Mouse (Mus musculus) stomach, embryonic 16.5 days (tissue): ENCODE measurements around the gene Pacs2. TPM values are rescaled to one million over a fixed set of nuclear protein-coding genes. Genes with fewer than 3 reads are reported as not detected.

ENCODE experiments used
- ATAC-seq: fragments of 200-750 bp; cut with Nextera tagmentation; 2 replicates; pipeline ENCODE4 v1.8.0; 2017; ENCODE audit warnings: moderate number of reproducible peaks, moderate TSS enrichment; ENCODE audit not compliant: insufficient read depth, low FRiP score
- H3K27ac ChIP-seq: fragments of 300-500 bp; sonication (generic); 2 replicates; pipeline ENCODE4 v1.5.1; 2014; ENCODE audit warnings: low read length
- H3K27me3 ChIP-seq: fragments of 300-500 bp; sonication (generic); 2 replicates; pipeline ENCODE4 v1.6.1; 2014; ENCODE audit warnings: low read length, control low read depth, mixed read lengths; ENCODE audit not compliant: control insufficient read depth, insufficient read depth
- H3K36me3 ChIP-seq: fragments of 300-500 bp; sonication (generic); 2 replicates; pipeline ENCODE4 v1.6.1; 2014; ENCODE audit warnings: low read length; ENCODE audit not compliant: control insufficient read depth, insufficient read depth
- H3K4me1 ChIP-seq: fragments of 300-500 bp; sonication (generic); 2 replicates; pipeline ENCODE4 v1.6.1; 2014; ENCODE audit warnings: low read length, control low read depth, mixed read lengths; ENCODE audit not compliant: control insufficient read depth, insufficient read depth
- H3K4me2 ChIP-seq: fragments of 300-500 bp; sonication (generic); 2 replicates; pipeline ENCODE4 v1.6.1; 2014; ENCODE audit warnings: low read depth, low read length, mixed read lengths
- H3K4me3 ChIP-seq: fragments of 300-500 bp; sonication (generic); replicated peaks from 2 replicates; pipeline ENCODE4 v1.5.1; 2014; ENCODE audit warnings: mild to moderate bottlenecking, low read length
- H3K9ac ChIP-seq: fragments of 300-500 bp; sonication (generic); 2 replicates; pipeline ENCODE4 v1.6.1; 2014; ENCODE audit warnings: low read length
- H3K9me3 ChIP-seq: fragments of 300-500 bp; sonication (generic); replicated peaks from 2 replicates; pipeline ENCODE4 v1.6.1; 2016; ENCODE audit warnings: low read length, control low read depth; ENCODE audit not compliant: control insufficient read depth
- WGBS: fragments of 180-500 bp; shearing (Covaris S2); extraction: QIAGEN DNeasy Blood & Tissue Kit; methylation state at CpG from one replicate; pipeline ENCODE4 v1.1.7; 2014; 5-methylcytosine and 5-hydroxymethylcytosine counted together
- polyA plus RNA-seq: library from polyadenylated mRNA; unstranded; fragments of >200 nt; fragmentation: Nextera tagmentation; extraction: Ambion mirVana; gene quantifications from 2 replicates; pipeline ENCODE4 v1.2.1, GENCODE M21; 2015

The Pacs2 gene
- polyA plus RNA-seq, 1 experiment from 2014 or later: 11.2 TPM

DNA sequence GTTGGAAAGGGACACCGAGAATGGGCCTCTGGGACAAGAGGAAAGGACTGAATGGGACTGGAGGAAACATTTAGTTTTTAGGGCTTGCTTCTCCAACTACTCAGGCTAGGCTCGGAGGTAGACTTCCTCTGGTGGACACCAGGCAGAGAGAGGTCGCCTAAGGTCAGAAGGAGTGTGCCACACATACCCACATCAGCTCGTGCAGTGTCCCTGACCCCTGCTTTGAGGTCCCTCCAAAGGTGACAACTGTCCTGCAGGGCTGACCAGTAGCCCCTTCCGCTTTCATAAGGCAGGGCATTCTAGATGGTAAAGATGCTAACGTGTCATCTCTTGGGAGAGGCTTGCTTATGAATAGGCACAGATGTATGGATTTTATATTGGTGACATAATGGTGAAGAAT lies 61.2 kb downstream of the Pacs2 start:
- Histone ChIP-seq H3K27ac (no peak overlapping the region; the same call in 1 of the 2 replicates), H3K9ac (peak overlapping the region; percentile 12; the same call in 1 of the 2 replicates), H3K36me3 (peaks cover 5% of the 10 kb centered on the region)

GRCm38 (mm10) chr12:113087276-113087675 lies 73.0 kb downstream of the Pacs2 start:
- Histone ChIP-seq H3K27me3 (no peaks in the 10 kb centered on the region), H3K4me3 (no peak overlapping the region), H3K4me1 (no peaks in the 10 kb centered on the region), H3K9me3 (no peaks in the 10 kb centered on the region), H3K9ac (no peak overlapping the region), H3K27ac (no peak overlapping the region), H3K36me3 (no peaks in the 10 kb centered on the region), H3K4me2 (no peak overlapping the region)
- no peak for ATAC-seq
- WGBS: 65% methylated on average over 3 of the region's 3 CpGs

More for the DNA sequence above, 61.2 kb downstream of the Pacs2 start:
- Histone ChIP-seq H3K9me3 (no peaks in the 10 kb centered on the region), H3K4me1 (peaks cover 21% of the 10 kb centered on the region), H3K4me2 (peak overlapping the region; percentile 96; the same call in 1 of the 2 replicates), H3K27me3 (no peaks in the 10 kb centered on the region), H3K4me3 (no peak overlapping the region; the same call in 1 of the 2 replicates)
- WGBS: 59% methylated on average over 6 of the region's 6 CpGs
- no peak for ATAC-seq

DNA sequence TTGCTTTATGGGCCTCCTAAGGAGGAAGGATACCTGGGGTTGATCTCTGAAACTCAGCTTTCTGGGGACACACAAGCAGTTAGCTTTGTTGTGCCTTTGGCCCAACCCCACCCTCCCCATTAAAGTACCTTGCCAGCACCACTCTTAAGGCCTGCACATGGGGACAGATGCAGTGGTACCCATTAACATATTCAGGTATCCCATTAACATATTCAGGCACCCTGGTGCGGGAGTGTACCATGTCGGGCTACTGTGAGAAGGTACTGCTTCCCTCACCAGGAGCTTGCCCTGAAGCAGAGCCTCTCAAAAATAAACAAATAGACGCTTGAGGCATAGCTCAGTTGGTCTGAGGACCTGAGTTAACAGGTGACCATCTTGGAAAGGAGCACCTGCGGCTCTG lies 73.7 kb downstream of the Pacs2 start:
- Histone ChIP-seq H3K4me3 (no peak overlapping the region), H3K36me3 (no peaks in the 10 kb centered on the region), H3K27ac (no peak overlapping the region), H3K9me3 (no peaks in the 10 kb centered on the region), H3K27me3 (no peaks in the 10 kb centered on the region), H3K9ac (no peak overlapping the region), H3K4me1 (no peaks in the 10 kb centered on the region), H3K4me2 (no peak overlapping the region)
- no peak for ATAC-seq
- WGBS: 28% methylated on average over 4 of the region's 4 CpGs

DNA sequence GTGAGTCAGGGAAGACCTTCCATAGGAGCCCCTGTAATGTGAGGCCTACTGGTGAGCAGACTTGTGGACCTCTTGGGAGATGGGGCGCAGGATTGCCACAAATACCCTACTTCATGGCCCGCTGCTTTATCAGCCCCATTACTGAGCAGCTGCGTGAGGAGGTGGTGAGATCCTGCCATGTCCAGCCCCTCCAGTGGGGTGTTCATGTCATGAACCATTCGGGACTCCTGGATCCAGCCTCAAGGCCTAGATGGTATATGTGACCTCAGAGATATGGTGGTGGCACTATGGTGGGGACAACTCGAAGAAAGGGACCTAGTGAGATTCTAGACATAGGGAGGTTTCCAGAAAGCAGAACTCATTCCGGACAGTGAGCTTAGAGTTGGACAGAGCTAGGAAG lies 74.8 kb downstream of the Pacs2 start:
- Histone ChIP-seq H3K4me3 (no peak overlapping the region), H3K4me1 (no peaks in the 10 kb centered on the region), H3K9ac (no peak overlapping the region), H3K36me3 (no peaks in the 10 kb centered on the region), H3K27me3 (no peaks in the 10 kb centered on the region), H3K4me2 (no peak overlapping the region), H3K9me3 (no peaks in the 10 kb centered on the region), H3K27ac (no peak overlapping the region)
- no peak for ATAC-seq
- 89% methylated on average over 6 of the region's 6 CpGs for WGBS

- H3K4me1 ChIP-seq: no peaks in the 10 kb centered on the region
- no peaks in the 10 kb centered on the region for H3K27me3 ChIP-seq
- no peak for ATAC-seq
- H3K4me3 ChIP-seq: no peak overlapping the region
- H3K9me3 ChIP-seq: no peaks in the 10 kb centered on the region
- H3K9ac ChIP-seq: no peak overlapping the region
- H3K4me2 ChIP-seq: no peak overlapping the region
- WGBS: 84% methylated on average over 17 of the region's 17 CpGs
- H3K27ac ChIP-seq: no peak overlapping the region
- no peaks in the 10 kb centered on the region for H3K36me3 ChIP-seq
Observed at GRCm38 (mm10) chr12:113090053-113090452, 75.7 kb downstream of the Pacs2 start.

- Histone ChIP-seq H3K4me1 (peaks cover 29% of the 10 kb centered on the region), H3K9ac (peak overlapping the region; percentile 100; the same call in 1 of the 2 replicates), H3K4me2 (0 out of 2 replicates have a peak overlapping the region, but pooled peaks have one; percentile 78), H3K4me3 (no peak overlapping the region; the same call in 1 of the 2 replicates), H3K9me3 (no peaks in the 10 kb centered on the region), H3K27ac (no peak overlapping the region), H3K36me3 (no peaks in the 10 kb centered on the region), H3K27me3 (no peaks in the 10 kb centered on the region)
- WGBS: 81% methylated on average over 5 of the region's 5 CpGs
- ATAC-seq: no peak
Observed at GRCm38 (mm10) chr12:113097040-113097439, 82.7 kb downstream of the Pacs2 start.

GRCm38 (mm10) chr12:113097749-113098281 lies 83.5 kb downstream of the Pacs2 start, which contains the start of gene Mta1:
Gene Mta1 (plus strand): TSS chr12:113098278.
- Histone ChIP-seq H3K9me3 (no peaks in the 10 kb centered on the region), H3K9ac (peak within 1 kb of the TSS; percentile 100), H3K4me1 (peaks cover 29% of the 10 kb centered on the region), H3K4me2 (peak within 1 kb of the TSS; percentile 85), H3K27ac (peak within 1 kb of the TSS; percentile 69), H3K27me3 (no peaks in the 10 kb centered on the region), H3K4me3 (peak within 1 kb of the TSS; percentile 95), H3K36me3 (no peaks in the 10 kb centered on the region)
- WGBS: 3% methylated on average over 33 of the region's 53 CpGs
- ATAC-seq: peak; percentile 79

DNA sequence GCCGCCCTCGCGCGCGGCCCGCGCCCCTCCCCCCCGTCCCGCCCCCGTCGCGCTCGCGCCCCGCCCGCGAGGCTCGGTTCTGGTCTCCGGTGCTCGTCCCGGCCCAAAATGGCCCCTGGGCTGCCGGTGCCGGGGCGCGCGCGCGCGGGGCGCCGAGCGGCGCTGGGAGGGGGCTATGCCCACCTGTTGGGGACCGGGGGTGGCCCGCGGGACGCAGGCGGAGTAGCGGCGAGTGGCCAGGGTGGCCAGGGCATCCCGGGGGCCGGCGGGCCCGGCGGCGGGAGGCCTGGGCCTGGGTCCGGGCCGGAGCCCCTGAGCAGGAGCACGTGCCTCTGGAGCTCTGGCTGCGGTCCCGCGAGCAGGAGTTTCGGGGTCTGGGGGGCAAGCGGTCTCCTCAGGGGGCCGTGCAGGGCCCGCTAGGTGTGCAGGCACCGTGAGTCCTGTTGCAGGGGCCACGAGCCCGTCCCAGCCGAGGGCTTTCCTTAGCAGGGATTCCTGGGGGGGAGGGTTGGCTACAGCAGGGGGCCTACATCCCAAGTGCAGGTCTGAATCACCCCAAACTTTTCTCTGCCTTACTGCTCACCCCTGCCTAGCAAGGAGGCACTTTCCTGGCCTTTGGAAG lies 84.3 kb downstream of the Pacs2 start:
- no peaks in the 10 kb centered on the region for H3K27me3 ChIP-seq
- H3K4me1 ChIP-seq: peaks cover 31% of the 10 kb centered on the region
- H3K4me3 ChIP-seq: peak overlapping the region; percentile 95
- peak overlapping the region; percentile 100 for H3K9ac ChIP-seq
- ATAC-seq: peak; percentile 7; the same call in 1 of the 2 replicates
- H3K4me2 ChIP-seq: peak overlapping the region; percentile 85
- 3% methylated on average over 47 of the region's 60 CpGs for WGBS
- no peaks in the 10 kb centered on the region for H3K36me3 ChIP-seq
- H3K27ac ChIP-seq: peak overlapping the region; percentile 69
- no peaks in the 10 kb centered on the region for H3K9me3 ChIP-seq

- Histone ChIP-seq H3K27me3 (no peaks in the 10 kb centered on the region), H3K27ac (no peak overlapping the region), H3K9me3 (no peaks in the 10 kb centered on the region), H3K4me2 (peak overlapping the region; percentile 85), H3K9ac (peak overlapping the region; percentile 100), H3K36me3 (no peaks in the 10 kb centered on the region), H3K4me1 (peaks cover 38% of the 10 kb centered on the region), H3K4me3 (peak overlapping the region; percentile 95)
- no peak for ATAC-seq
- WGBS: 30% methylated on average over 6 of the region's 6 CpGs
Observed at GRCm38 (mm10) chr12:113099470-113100237, 85.3 kb downstream of the Pacs2 start.
